Mouse (Mus musculus) ES-E14 (cell line): Measurements from ENCODE around the gene Lpcat2. TPM values are rescaled to one million over a fixed set of nuclear protein-coding genes. Genes with fewer than 3 reads are reported as not detected.

Experiments used
- DNase-seq: peaks from one replicate; pipeline ENCODE4 v3.0.0-alpha.2; 2013; ENCODE audit warnings: low read depth, low spot score
- H3K27ac ChIP-seq: 2 replicates; pipeline ENCODE4 v1.5.1; 2012; ENCODE audit warnings: low read depth, mild to moderate bottlenecking, low read length, moderate library complexity, mixed read lengths; ENCODE audit not compliant: poor library complexity, insufficient read depth, severe bottlenecking
- H3K36me3 ChIP-seq: 2 replicates; pipeline ENCODE4 v1.6.1; 2012; ENCODE audit warnings: mild to moderate bottlenecking, low read length, moderate library complexity, mixed read lengths; ENCODE audit not compliant: control insufficient read depth, poor library complexity, insufficient read depth, severe bottlenecking
- H3K4me1 ChIP-seq, 2 experiments: fragments of 150-350 bp in 1 of 2; sonication (generic) in 1 of 2; 2 replicates each; pipeline ENCODE4 v1.6.1; 2012; ENCODE audit warnings: low read length in 2 of 2, mild to moderate bottlenecking in 1 of 2, mixed read lengths in 1 of 2; ENCODE audit not compliant: control insufficient read depth in 2 of 2, insufficient read depth in 2 of 2, poor library complexity in 1 of 2
- H3K4me3 ChIP-seq, 2 experiments: fragments of 150-350 bp in 1 of 2; sonication (generic) in 1 of 2; 2 replicates each; pipeline ENCODE4 v1.5.1; 2012; ENCODE audit warnings: low read length in 2 of 2, low read depth in 1 of 2, mild to moderate bottlenecking in 1 of 2, mixed read lengths in 1 of 2; ENCODE audit not compliant: insufficient read depth in 1 of 2, poor library complexity in 1 of 2, severe bottlenecking in 1 of 2
- H3K9ac ChIP-seq: 2 replicates; pipeline ENCODE4 v1.6.1; 2012; ENCODE audit warnings: low read depth, mild to moderate bottlenecking, low read length, mixed read lengths; ENCODE audit not compliant: poor library complexity, insufficient read depth, severe bottlenecking
- H3K9me3 ChIP-seq: fragments of 150-350 bp; sonication (generic); 2 replicates; pipeline ENCODE4 v1.6.1; 2012; ENCODE audit warnings: low read depth, mild to moderate bottlenecking, low read length; ENCODE audit not compliant: control insufficient read depth, insufficient read depth
- CHD2 ChIP-seq: IDR thresholded peaks from 2 replicates; pipeline ENCODE4 v1.6.1; 2014; ENCODE audit warnings: mild to moderate bottlenecking, low read depth, low read length, inconsistent platforms
- HCFC1 ChIP-seq: IDR thresholded peaks from 2 replicates; pipeline ENCODE4 v1.6.1; 2012; ENCODE audit warnings: low read length, inconsistent platforms, borderline replicate concordance; ENCODE audit not compliant: insufficient read depth
- MAFK ChIP-seq: IDR thresholded peaks from 2 replicates; pipeline ENCODE4 v1.6.1; 2014; ENCODE audit warnings: mild to moderate bottlenecking, low read depth, low read length, inconsistent platforms; ENCODE audit not compliant: insufficient read depth
- ZC3H11A ChIP-seq: IDR thresholded peaks from 2 replicates; pipeline ENCODE4 v1.6.1; 2012; ENCODE audit warnings: low read depth, mild to moderate bottlenecking, inconsistent platforms, low read length, borderline replicate concordance
- ZNF384 ChIP-seq: IDR thresholded peaks from 2 replicates; pipeline ENCODE4 v1.6.1; 2012; ENCODE audit warnings: low read depth, low read length, inconsistent platforms
- in situ Hi-C, 2 experiments: fragments of 600-800 bp; cut with MboI; formaldehyde crosslinking; loops; one replicate each; pipeline ENCODE4 v1.15.1; 2025; ENCODE audit warnings: low sequenced_read_pairs in 2 of 2, inconsistent platforms in 1 of 2; ENCODE audit not compliant: unreplicated experiment in 2 of 2
- total RNA-seq: library from RNA; depleted of rRNA; stranded (reverse); fragments of 300-350 nt; gene quantifications from 2 replicates; pipeline ENCODE4 v1.2.3, GENCODE M21; 2012

Lpcat2 gene
- total RNA-seq, 1 experiment, result 1.8 TPM

GRCm38 (mm10) chr8:92908448-92908847 is 53.3 kb downstream of the Lpcat2 start:
- Histone ChIP-seq H3K9ac (no peak overlapping the region), H3K4me3 (no peak overlapping the region), H3K9me3 (no peaks in the 10 kb centered on the region), H3K4me1 (no peaks in the 10 kb centered on the region), H3K36me3 (no peaks in the 10 kb centered on the region), H3K27ac (no peak overlapping the region)
- TF ChIP-seq CHD2 (no peak), HCFC1 (no peak), ZNF384 (no peak), MAFK (no peak), ZC3H11A (no peak)
- in situ Hi-C loops, result no loop called here
- DNase-seq, result no peak

- TF ChIP-seq HCFC1 (no peak), CHD2 (no peak), ZNF384 (no peak), MAFK (no peak), ZC3H11A (no peak)
- Histone ChIP-seq H3K4me1 (no peaks in the 10 kb centered on the region), H3K9me3 (no peaks in the 10 kb centered on the region), H3K36me3 (no peaks in the 10 kb centered on the region), H3K4me3 (no peak overlapping the region), H3K27ac (no peak overlapping the region), H3K9ac (no peak overlapping the region)
- DNase-seq, result no peak
- in situ Hi-C loops, result no loop called here
Measured at GRCm38 (mm10) chr8:92911477-92911876, 56.3 kb downstream of the Lpcat2 start.

GRCm38 (mm10) chr8:92913396-92913795 is 58.3 kb downstream of the Lpcat2 start:
- DNase-seq, result no peak
- no peaks in the 10 kb centered on the region for H3K9me3 ChIP-seq
- in situ Hi-C loops, result no loop called here
- no peak for TF ChIP-seq MAFK
- no peak for TF ChIP-seq ZC3H11A
- no peak for TF ChIP-seq CHD2
- no peak for TF ChIP-seq ZNF384
- no peak for TF ChIP-seq HCFC1
- H3K36me3 ChIP-seq, result no peaks in the 10 kb centered on the region
- H3K9ac ChIP-seq, result no peak overlapping the region
- no peak overlapping the region for H3K27ac ChIP-seq
- H3K4me1 ChIP-seq, result no peaks in the 10 kb centered on the region
- no peak overlapping the region for H3K4me3 ChIP-seq

GRCm38 (mm10) chr8:92916082-92916481 is 60.9 kb downstream of the Lpcat2 start:
- in situ Hi-C loops, result no loop called here
- Histone ChIP-seq H3K27ac (no peak overlapping the region), H3K36me3 (no peaks in the 10 kb centered on the region), H3K4me3 (no peak overlapping the region), H3K9me3 (no peaks in the 10 kb centered on the region), H3K4me1 (no peaks in the 10 kb centered on the region), H3K9ac (no peak overlapping the region)
- no peak for DNase-seq
- TF ChIP-seq HCFC1 (no peak), ZNF384 (no peak), MAFK (no peak), ZC3H11A (no peak), CHD2 (no peak)

GRCm38 (mm10) chr8:92921768-92922167 is 66.6 kb downstream of the Lpcat2 start:
- Histone ChIP-seq H3K9me3 (no peaks in the 10 kb centered on the region), H3K36me3 (no peaks in the 10 kb centered on the region), H3K4me3 (no peak overlapping the region), H3K4me1 (no peaks in the 10 kb centered on the region), H3K27ac (no peak overlapping the region), H3K9ac (no peak overlapping the region)
- in situ Hi-C loops, result no loop called here
- DNase-seq, result no peak
- TF ChIP-seq HCFC1 (no peak), ZC3H11A (no peak), CHD2 (no peak), ZNF384 (no peak), MAFK (no peak)
